Mouse (Mus musculus) cortical plate, adult 2 months (tissue): ENCODE measurements around the gene Zfp760.

ENCODE experiments used
- CTCF ChIP-seq: fragments of 200-500 bp; IDR thresholded peaks from 2 replicates; pipeline ENCODE4 v1.5.1; 2011; ENCODE audit warnings: mild to moderate bottlenecking, control low read depth, low read length; ENCODE audit not compliant: insufficient read depth; ENCODE audit errors: extremely low read depth
- POLR2A ChIP-seq: fragments of 200-500 bp; IDR thresholded peaks from 2 replicates; pipeline ENCODE4 v1.6.1; 2011; ENCODE audit warnings: mild to moderate bottlenecking, low read length, control low read depth; ENCODE audit not compliant: insufficient read depth; ENCODE audit errors: extremely low read depth

DNA sequence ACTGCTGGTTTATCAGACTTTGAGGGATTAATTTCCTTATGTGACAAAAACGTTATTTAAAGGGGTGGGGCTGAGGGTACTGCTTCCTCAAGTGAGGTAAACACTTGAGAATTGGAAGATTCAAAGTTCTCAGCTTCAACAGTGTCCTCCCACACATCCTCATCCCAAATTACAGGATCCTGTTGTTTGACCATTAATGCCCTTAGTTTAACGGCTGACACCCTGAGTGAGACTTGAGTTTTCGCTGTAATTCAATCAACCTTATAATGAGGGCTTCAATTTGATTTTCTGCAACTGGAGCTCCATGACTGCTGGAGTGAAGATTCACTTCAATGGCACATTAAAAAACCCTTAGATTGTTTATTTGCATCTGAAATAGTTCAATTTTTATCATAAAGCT is 14.2 kb upstream of the Zfp760 start:
- TF ChIP-seq CTCF (no peak), POLR2A (no peak)
